Mouse (Mus musculus) forebrain, embryonic 16.5 days (tissue): Measurements from ENCODE around the gene Slc2a6. TPM values are rescaled to one million over a fixed set of nuclear protein-coding genes. Genes with fewer than 3 reads are reported as not detected.

Experiments used
- ATAC-seq: fragments of 200-750 bp; cut with Nextera tagmentation; 2 replicates; pipeline ENCODE4 v1.8.0; 2017; ENCODE audit warnings: mild to moderate bottlenecking, moderate library complexity
- H3K27ac ChIP-seq: fragments of 300-500 bp; sonication (generic); 2 replicates; pipeline ENCODE4 v1.5.1; 2014; ENCODE audit warnings: low read length, control low read depth
- H3K27me3 ChIP-seq: fragments of 300-500 bp; sonication (generic); replicated peaks from 2 replicates; pipeline ENCODE4 v1.6.1; 2014; ENCODE audit warnings: low read length; ENCODE audit not compliant: control insufficient read depth, insufficient read depth
- H3K36me3 ChIP-seq: fragments of 300-500 bp; sonication (generic); 2 replicates; pipeline ENCODE4 v1.6.1; 2014; ENCODE audit not compliant: control insufficient read depth, insufficient read depth
- H3K4me1 ChIP-seq: fragments of 300-500 bp; sonication (generic); replicated peaks from 2 replicates; pipeline ENCODE4 v1.6.1; 2014; ENCODE audit warnings: low read length; ENCODE audit not compliant: control insufficient read depth, insufficient read depth
- H3K4me2 ChIP-seq: fragments of 300-500 bp; sonication (generic); 2 replicates; pipeline ENCODE4 v1.6.1; 2014; ENCODE audit warnings: mild to moderate bottlenecking, low read length, control low read depth
- H3K4me3 ChIP-seq: fragments of 300-500 bp; sonication (generic); replicated peaks from 2 replicates; pipeline ENCODE4 v1.5.1; 2014; ENCODE audit warnings: mild to moderate bottlenecking, low read length, control low read depth
- H3K9ac ChIP-seq: fragments of 300-500 bp; sonication (generic); replicated peaks from 2 replicates; pipeline ENCODE4 v1.6.1; 2014; ENCODE audit warnings: low read depth, low read length, control low read depth
- H3K9me3 ChIP-seq: fragments of 300-500 bp; sonication (generic); 2 replicates; pipeline ENCODE4 v1.6.1; 2016; ENCODE audit warnings: low read length; ENCODE audit not compliant: control insufficient read depth
- WGBS: fragments of 180-500 bp; shearing (Covaris S2); extraction: QIAGEN DNeasy Blood & Tissue Kit; methylation state at CpG from one replicate; pipeline ENCODE4 v1.1.7; 2014; 5-methylcytosine and 5-hydroxymethylcytosine counted together
- polyA plus RNA-seq: library from polyadenylated mRNA; unstranded; fragments of >200 nt; fragmentation: Nextera tagmentation; extraction: Ambion mirVana; gene quantifications from 2 replicates; pipeline ENCODE4 v1.2.1, GENCODE M21; 2015

Slc2a6 gene
- polyA plus RNA-seq, 1 experiment from 2014 or later, result 7.1 TPM

DNA sequence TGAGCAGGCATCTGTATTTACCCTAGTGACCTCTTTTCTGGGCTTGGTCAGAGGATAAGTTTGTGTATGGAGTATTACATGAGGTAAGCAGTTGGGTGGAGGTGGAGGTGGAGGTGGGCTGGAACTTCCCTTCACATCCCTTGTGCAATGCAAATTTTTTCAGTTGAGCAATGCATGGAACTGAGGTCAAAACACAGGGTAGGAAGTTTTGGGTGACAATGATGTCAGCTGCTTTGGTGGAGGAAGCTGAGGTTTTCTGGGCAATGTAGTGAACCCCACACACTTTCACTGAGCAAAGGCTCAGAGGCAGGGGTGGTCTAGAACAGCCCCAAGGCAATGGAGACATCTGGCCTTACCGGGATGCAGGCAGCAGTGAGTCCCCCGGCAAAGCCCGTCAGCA, 2.3 kb downstream of the Slc2a6 start:
- H3K9ac ChIP-seq, result no peak overlapping the region
- H3K9me3 ChIP-seq, result no peaks in the 10 kb centered on the region
- H3K36me3 ChIP-seq, result no peaks in the 10 kb centered on the region
- ATAC-seq, result no peak
- H3K4me1 ChIP-seq, result peaks cover 11% of the 10 kb centered on the region
- no peak overlapping the region for H3K4me3 ChIP-seq
- H3K27me3 ChIP-seq, result peaks cover 4% of the 10 kb centered on the region; the same call in 1 of the 2 replicates
- 89% methylated on average over 3 of the region's 3 CpGs for WGBS
- no peak overlapping the region for H3K27ac ChIP-seq
- no peak overlapping the region for H3K4me2 ChIP-seq

DNA sequence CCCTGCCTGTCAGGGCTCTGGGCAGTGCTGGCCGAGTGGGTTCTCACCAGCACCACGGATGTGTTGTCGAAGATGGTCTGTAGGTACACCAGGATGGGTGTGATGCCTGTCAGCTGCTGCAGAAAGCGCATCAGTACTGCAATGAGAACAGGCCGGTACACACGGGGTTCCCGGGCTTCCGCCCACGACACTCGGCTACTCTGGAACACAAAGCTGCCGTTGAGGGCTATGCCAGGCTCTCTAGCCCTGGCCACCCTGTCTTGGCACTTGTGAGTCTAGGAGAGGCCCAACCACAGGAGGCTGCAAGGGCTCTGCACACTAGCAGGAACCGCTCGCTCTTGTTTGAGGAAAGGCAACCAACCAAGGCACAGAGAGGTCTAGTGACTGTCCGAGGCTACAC, 3.7 kb downstream of the Slc2a6 start:
- peaks cover 3% of the 10 kb centered on the region; the same call in 1 of the 2 replicates for H3K36me3 ChIP-seq
- H3K27ac ChIP-seq, result no peak overlapping the region
- H3K4me1 ChIP-seq, result peaks cover 11% of the 10 kb centered on the region
- H3K9me3 ChIP-seq, result no peaks in the 10 kb centered on the region
- H3K4me2 ChIP-seq, result no peak overlapping the region
- peaks cover 4% of the 10 kb centered on the region; the same call in 1 of the 2 replicates for H3K27me3 ChIP-seq
- no peak overlapping the region for H3K9ac ChIP-seq
- 85% methylated on average over 14 of the region's 14 CpGs for WGBS
- no peak for ATAC-seq
- H3K4me3 ChIP-seq, result no peak overlapping the region

DNA sequence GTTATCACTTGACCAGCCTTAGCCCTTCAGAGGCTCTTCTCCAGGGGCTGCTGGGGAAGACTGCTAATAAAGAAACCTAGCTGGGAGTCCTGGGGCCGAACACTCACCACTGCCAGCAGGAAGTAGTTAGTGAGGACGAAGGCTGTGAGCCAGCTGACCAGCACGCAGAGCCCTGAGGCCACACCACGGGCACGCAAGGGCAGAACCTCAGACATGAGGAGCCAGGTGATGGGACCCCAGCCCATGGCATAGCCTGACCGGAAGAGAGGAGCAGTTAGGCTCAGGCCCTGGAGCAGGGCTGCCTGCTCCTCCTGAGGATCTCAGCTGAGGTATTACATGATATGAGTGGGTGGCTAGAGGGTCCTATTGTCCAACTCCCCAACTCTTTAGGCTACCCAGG, 5.2 kb downstream of the Slc2a6 start:
- peaks cover 6% of the 10 kb centered on the region for H3K4me1 ChIP-seq
- no peak overlapping the region for H3K27ac ChIP-seq
- H3K4me3 ChIP-seq, result no peak overlapping the region
- ATAC-seq, result no peak
- H3K36me3 ChIP-seq, result peaks cover 5% of the 10 kb centered on the region; the same call in 1 of the 2 replicates
- H3K4me2 ChIP-seq, result no peak overlapping the region
- no peaks in the 10 kb centered on the region for H3K27me3 ChIP-seq
- no peaks in the 10 kb centered on the region for H3K9me3 ChIP-seq
- H3K9ac ChIP-seq, result no peak overlapping the region
- WGBS, result 81% methylated on average over 6 of the region's 6 CpGs

DNA sequence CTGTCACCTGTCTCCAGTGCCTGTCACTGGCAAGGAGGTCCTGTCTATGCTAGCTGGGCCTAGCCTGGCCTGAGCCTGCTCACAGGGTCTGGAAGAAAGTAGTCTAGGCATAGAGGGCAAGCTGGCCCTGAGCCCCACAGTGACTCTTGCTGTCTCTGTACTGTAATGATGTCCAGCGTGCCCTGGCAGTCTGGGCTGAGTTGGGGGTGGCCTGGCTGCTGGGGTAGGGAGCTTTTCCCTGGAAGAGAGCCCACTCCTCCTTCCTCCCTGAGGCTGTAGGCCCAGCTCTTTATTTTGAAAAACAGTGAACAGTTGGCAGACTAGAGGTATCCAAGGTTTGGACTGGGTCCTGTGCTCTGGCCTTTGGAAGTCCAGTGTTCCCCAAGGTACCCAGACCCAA, 6.7 kb downstream of the Slc2a6 start:
- Histone ChIP-seq H3K27me3 (no peaks in the 10 kb centered on the region), H3K27ac (no peak overlapping the region)

DNA sequence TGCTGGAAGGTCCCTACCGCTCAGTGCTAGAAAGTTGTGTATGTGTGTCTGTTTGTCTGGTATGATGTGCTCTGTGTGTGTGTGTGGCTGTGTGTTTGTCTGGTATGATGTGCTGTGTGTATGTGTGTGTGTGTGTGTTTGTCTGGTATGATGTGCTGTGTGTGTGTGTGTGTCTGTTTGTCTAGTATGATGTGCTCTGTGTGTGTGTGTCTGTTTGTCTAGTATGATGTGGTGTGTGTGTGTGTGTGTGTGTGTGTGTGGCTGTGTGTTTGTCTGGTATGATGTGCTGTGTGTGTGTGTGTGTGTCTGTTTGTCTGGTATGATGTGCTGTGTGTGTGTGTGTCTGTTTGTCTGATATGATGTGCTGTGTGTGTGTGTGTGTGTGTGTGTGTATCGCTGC, 8.3 kb downstream of the Slc2a6 start:
- H3K27ac ChIP-seq, result no peak overlapping the region
- no peaks in the 10 kb centered on the region for H3K9me3 ChIP-seq
- no peak overlapping the region for H3K4me2 ChIP-seq
- 98% methylated on average over 2 of the region's 2 CpGs for WGBS
- no peaks in the 10 kb centered on the region for H3K4me1 ChIP-seq
- H3K4me3 ChIP-seq, result no peak overlapping the region
- peaks cover 29% of the 10 kb centered on the region for H3K36me3 ChIP-seq
- no peak overlapping the region for H3K9ac ChIP-seq
- H3K27me3 ChIP-seq, result no peaks in the 10 kb centered on the region
- ATAC-seq, result no peak

More for the DNA sequence above, 6.7 kb downstream of the Slc2a6 start:
- Histone ChIP-seq H3K4me1 (no peaks in the 10 kb centered on the region), H3K4me2 (no peak overlapping the region), H3K36me3 (peaks cover 16% of the 10 kb centered on the region), H3K9ac (no peak overlapping the region), H3K4me3 (no peak overlapping the region), H3K9me3 (no peaks in the 10 kb centered on the region)
- WGBS, result 95% methylated on average over 1 of the region's 1 CpGs
- no peak for ATAC-seq

DNA sequence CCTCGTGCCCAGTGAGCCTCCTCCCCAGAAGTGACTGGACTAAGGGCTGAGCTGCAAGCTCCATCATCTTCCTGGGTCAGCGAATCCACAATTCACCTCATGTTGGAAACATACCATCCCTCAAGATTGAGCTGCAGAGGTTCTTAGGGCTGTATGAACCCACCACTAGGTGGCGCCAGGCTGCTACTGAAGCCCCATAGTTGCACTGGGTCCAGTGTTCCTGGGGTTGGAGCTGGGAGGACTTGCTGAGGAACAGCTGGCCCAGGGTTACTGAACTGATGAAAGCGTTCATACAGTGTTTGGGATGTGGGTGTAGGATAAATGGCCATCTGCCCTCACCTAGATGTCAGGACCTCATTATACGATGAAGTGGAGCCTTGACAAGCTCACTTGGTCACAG, 10.0 kb downstream of the Slc2a6 start:
- Histone ChIP-seq H3K27me3 (no peaks in the 10 kb centered on the region), H3K36me3 (peaks cover 30% of the 10 kb centered on the region), H3K9ac (no peak overlapping the region), H3K4me1 (no peaks in the 10 kb centered on the region), H3K9me3 (no peaks in the 10 kb centered on the region), H3K27ac (no peak overlapping the region), H3K4me3 (no peak overlapping the region), H3K4me2 (no peak overlapping the region)
- ATAC-seq, result peak; percentile 39
- WGBS, result 54% methylated on average over 5 of the region's 5 CpGs

DNA sequence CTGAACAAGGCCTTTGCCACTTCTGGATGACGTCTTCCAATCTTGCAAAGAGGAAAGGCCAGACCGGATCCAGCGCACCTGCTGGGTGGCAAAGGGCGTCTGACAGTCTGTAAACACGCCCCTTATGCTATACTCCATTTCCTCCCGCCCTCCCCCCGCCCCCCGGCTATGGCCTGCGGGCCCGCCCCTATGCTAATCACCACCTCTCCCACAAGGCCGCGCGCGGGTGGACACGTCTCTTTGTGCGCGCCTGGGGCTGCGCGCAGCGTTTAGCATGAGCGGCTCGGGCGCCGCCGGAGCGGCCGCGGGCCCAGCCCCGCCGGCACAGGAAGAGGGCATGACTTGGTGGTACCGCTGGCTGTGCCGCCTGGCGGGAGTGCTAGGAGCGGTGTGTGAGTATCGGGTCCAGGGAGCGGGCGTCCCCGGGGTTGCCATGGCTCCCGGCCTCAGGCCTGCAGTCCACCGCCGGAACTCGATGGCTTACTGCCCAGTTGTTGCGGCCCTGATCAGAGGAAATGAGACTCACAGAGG, 18.0 kb downstream of the Slc2a6 start, which contains the start of gene Cacfd1:
Gene Cacfd1, plus strand, starts transcription at position 213 of the 531 bp plus-strand sequence.
- WGBS, result under 1% methylated on average over 43 of the region's 43 CpGs
- H3K9ac ChIP-seq, result peak within 1 kb of the TSS; percentile 98
- H3K36me3 ChIP-seq, result peaks cover 4% of the 10 kb centered on the region; the same call in 1 of the 2 replicates
- peak within 1 kb of the TSS; percentile 76 for H3K27ac ChIP-seq
- peak within 1 kb of the TSS; percentile 92 for H3K4me2 ChIP-seq
- H3K4me3 ChIP-seq, result peak within 1 kb of the TSS; percentile 87
- H3K4me1 ChIP-seq, result peaks cover 21% of the 10 kb centered on the region
- no peaks in the 10 kb centered on the region for H3K27me3 ChIP-seq
- ATAC-seq, result peak; percentile 97
- H3K9me3 ChIP-seq, result no peaks in the 10 kb centered on the region

DNA sequence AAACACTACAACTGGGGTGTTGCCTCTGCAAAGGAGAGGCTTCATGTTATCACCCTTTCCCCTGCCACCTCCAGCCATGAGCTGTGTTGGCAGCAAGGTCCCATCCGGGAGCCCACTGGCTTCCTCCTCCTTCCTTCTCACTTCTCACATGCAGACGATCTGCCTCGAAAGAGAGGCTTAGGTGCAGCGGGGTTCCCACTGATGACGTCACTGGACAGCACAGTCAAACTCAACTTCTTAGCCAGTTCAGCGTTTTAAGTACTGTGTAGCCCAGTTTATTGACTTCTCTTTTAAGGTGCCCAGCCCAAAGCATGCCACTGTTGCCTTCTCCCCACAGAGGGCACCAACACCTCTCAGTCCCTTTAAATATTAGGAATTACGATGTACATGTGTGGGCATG, 20.1 kb downstream of the Slc2a6 start:
- H3K27me3 ChIP-seq, result no peaks in the 10 kb centered on the region
- ATAC-seq, result no peak
- no peak overlapping the region for H3K4me3 ChIP-seq
- no peak overlapping the region for H3K27ac ChIP-seq
- 77% methylated on average over 7 of the region's 7 CpGs for WGBS
- H3K9ac ChIP-seq, result no peak overlapping the region
- no peak overlapping the region for H3K4me2 ChIP-seq
- H3K36me3 ChIP-seq, result no peaks in the 10 kb centered on the region
- H3K4me1 ChIP-seq, result peaks cover 21% of the 10 kb centered on the region
- H3K9me3 ChIP-seq, result no peaks in the 10 kb centered on the region

DNA sequence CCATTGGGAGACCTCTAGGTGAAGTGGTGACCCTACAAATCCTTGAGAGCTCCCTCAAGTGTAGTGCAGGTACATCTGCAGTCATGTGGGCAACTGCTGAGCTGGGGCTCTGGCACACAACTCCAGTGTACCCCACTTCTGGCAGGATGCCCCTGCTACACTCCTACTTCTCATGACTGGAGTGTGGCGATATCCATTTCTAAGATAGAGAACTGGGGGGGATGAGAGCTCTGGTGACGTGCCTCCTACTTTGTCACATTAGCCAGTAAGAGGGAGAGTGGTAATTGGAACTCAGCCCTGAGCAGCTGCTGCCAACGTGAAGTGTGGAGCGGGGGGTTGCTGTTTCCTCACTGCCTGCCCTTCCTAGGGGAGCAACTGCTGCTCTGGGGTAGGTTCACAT, 21.5 kb downstream of the Slc2a6 start:
- H3K4me2 ChIP-seq, result no peak overlapping the region
- H3K4me3 ChIP-seq, result no peak overlapping the region
- peaks cover 15% of the 10 kb centered on the region for H3K4me1 ChIP-seq
- no peak overlapping the region for H3K27ac ChIP-seq
- no peaks in the 10 kb centered on the region for H3K9me3 ChIP-seq
- ATAC-seq, result no peak
- no peaks in the 10 kb centered on the region for H3K36me3 ChIP-seq
- no peak overlapping the region for H3K9ac ChIP-seq
- 61% methylated on average over 4 of the region's 4 CpGs for WGBS
- H3K27me3 ChIP-seq, result no peaks in the 10 kb centered on the region

DNA sequence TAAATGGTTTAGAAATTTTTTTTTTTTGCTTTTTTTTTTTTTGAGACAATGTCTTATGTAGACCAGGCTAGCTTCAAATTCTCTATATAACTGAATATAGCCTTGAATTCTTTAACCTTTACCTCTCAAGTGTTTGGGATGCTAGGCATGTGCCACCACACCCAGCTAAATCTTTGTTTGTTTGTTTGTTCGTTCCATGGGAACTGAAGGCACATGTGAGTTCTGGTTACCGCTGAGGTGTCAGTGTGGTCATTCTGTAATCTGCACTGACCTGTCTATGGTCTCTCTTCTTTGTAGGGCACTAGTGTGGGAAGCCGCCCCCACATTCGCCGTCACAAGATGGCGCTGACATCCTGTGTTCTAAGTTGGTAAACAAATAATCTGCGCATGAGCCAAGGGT, 29.8 kb downstream of the Slc2a6 start:
- no peak overlapping the region for H3K4me3 ChIP-seq
- H3K27me3 ChIP-seq, result no peaks in the 10 kb centered on the region
- H3K4me1 ChIP-seq, result no peaks in the 10 kb centered on the region
- no peaks in the 10 kb centered on the region for H3K36me3 ChIP-seq
- no peak overlapping the region for H3K9ac ChIP-seq
- no peaks in the 10 kb centered on the region for H3K9me3 ChIP-seq
- WGBS, result 97% methylated on average over 7 of the region's 7 CpGs
- no peak for ATAC-seq
- no peak overlapping the region for H3K4me2 ChIP-seq
- no peak overlapping the region for H3K27ac ChIP-seq
